Mouse (Mus musculus) limb, embryonic 12.5 days (tissue): ENCODE data around the gene Olfr156. TPM values are rescaled to one million over a fixed set of nuclear protein-coding genes. Genes with fewer than 3 reads are reported as not detected.
"Not testable (repeated sequence)": the region's sequence is repeated elsewhere in the genome, so short reads cannot be mapped to it uniquely, and the experiment has no call there.

Experiments used
- ATAC-seq: fragments of 200-750 bp; cut with Nextera tagmentation; 2 replicates; pipeline ENCODE4 v1.8.0; 2017; ENCODE audit warnings: low read depth, moderate TSS enrichment; ENCODE audit not compliant: insufficient number of reproducible peaks, insufficient read depth, low FRiP score, low TSS enrichment
- H3K27ac ChIP-seq: fragments of 300-500 bp; sonication (generic); 2 replicates; pipeline ENCODE4 v1.5.1; 2016; ENCODE audit warnings: mild to moderate bottlenecking, moderate library complexity
- H3K27me3 ChIP-seq: fragments of 300-500 bp; sonication (generic); 2 replicates; pipeline ENCODE4 v1.6.1; 2016; ENCODE audit warnings: mild to moderate bottlenecking, moderate library complexity
- H3K36me3 ChIP-seq: fragments of 300-500 bp; sonication (generic); 2 replicates; pipeline ENCODE4 v1.6.1; 2016; ENCODE audit warnings: mild to moderate bottlenecking, moderate library complexity
- H3K4me1 ChIP-seq: fragments of 300-500 bp; sonication (generic); replicated peaks from 2 replicates; pipeline ENCODE4 v1.6.1; 2016
- H3K4me2 ChIP-seq: fragments of 300-500 bp; sonication (generic); 2 replicates; pipeline ENCODE4 v1.6.1; 2016; ENCODE audit warnings: mild to moderate bottlenecking, moderate library complexity
- H3K4me3 ChIP-seq: fragments of 300-500 bp; sonication (generic); replicated peaks from 2 replicates; pipeline ENCODE4 v1.5.1; 2016; ENCODE audit warnings: mild to moderate bottlenecking
- H3K9ac ChIP-seq: fragments of 300-500 bp; sonication (generic); replicated peaks from 2 replicates; pipeline ENCODE4 v1.6.1; 2016; ENCODE audit warnings: mild to moderate bottlenecking, moderate library complexity
- H3K9me3 ChIP-seq: fragments of 300-500 bp; sonication (generic); 2 replicates; pipeline ENCODE4 v1.6.1; 2016; ENCODE audit warnings: mild to moderate bottlenecking, moderate library complexity
- WGBS: fragments of 180-500 bp; shearing (Covaris S2); methylation state at CpG from one replicate; pipeline ENCODE4 v1.1.7; 2016; 5-methylcytosine and 5-hydroxymethylcytosine counted together
- polyA plus RNA-seq: library from polyadenylated mRNA; unstranded; fragments of >200 nt; fragmentation: Nextera tagmentation; extraction: Ambion mirVana; gene quantifications from 2 replicates; pipeline ENCODE4 v1.2.1, GENCODE M21; 2016

The Olfr156 gene
- polyA plus RNA-seq, 1 experiment from 2014 or later = not detected

DNA sequence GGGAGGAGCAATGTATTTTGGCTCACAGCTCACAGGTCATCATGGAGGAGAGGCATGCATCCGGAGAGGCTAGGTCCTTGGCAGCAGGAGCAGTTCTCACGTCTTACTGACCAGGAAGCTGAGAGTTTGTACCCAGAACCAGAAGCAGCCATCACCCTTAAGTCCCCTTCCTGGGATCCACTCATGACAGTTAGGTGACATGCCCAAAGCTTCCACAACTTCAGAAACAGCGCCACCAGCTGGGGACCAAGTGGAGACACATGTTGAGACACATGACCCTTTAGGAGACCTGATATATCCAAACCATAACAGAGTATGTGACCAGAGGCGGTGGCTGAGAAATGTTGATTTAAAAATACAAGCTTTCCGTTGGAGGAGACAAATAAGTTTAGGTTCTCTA, 8.3 kb upstream of the Olfr156 start:
- WGBS = 73% methylated on average over 5 of the region's 5 CpGs
- no peak overlapping the region for H3K4me3 ChIP-seq
- no peaks in the 10 kb centered on the region for H3K27me3 ChIP-seq
- H3K27ac ChIP-seq = no peak overlapping the region
- H3K4me2 ChIP-seq = no peak overlapping the region
- H3K9me3 ChIP-seq = no peaks in the 10 kb centered on the region
- H3K9ac ChIP-seq = no peak overlapping the region
- H3K4me1 ChIP-seq = no peaks in the 10 kb centered on the region
- H3K36me3 ChIP-seq = no peaks in the 10 kb centered on the region
- no peak for ATAC-seq

DNA sequence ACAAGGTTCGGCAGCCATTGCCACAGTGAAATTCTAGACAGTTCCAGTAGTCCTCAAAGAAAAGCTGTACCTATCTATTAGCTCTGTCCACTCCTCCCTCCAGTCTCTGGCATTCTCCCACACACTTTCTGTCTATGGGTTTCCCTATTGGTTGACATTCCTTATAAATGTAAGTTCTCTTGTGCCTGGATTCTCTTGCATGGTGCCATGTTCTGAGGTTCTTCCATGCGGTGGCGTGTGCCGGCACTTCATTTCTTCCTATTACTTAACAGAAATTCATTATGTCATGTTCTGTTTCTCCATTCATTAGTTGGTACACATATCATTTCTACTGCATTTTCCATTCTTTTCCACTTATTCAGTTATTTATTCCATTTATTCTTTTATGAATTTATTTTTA, 5.1 kb upstream of the Olfr156 start:
- H3K36me3 ChIP-seq = no peaks in the 10 kb centered on the region
- ATAC-seq = no peak
- no peaks in the 10 kb centered on the region for H3K9me3 ChIP-seq
- H3K27ac ChIP-seq = no peak overlapping the region
- peaks cover 3% of the 10 kb centered on the region; the same call in 1 of the 2 replicates for H3K4me1 ChIP-seq
- 79% methylated on average over 4 of the region's 4 CpGs for WGBS
- H3K9ac ChIP-seq = no peak overlapping the region
- H3K27me3 ChIP-seq = no peaks in the 10 kb centered on the region
- H3K4me2 ChIP-seq = no peak overlapping the region
- no peak overlapping the region for H3K4me3 ChIP-seq

DNA sequence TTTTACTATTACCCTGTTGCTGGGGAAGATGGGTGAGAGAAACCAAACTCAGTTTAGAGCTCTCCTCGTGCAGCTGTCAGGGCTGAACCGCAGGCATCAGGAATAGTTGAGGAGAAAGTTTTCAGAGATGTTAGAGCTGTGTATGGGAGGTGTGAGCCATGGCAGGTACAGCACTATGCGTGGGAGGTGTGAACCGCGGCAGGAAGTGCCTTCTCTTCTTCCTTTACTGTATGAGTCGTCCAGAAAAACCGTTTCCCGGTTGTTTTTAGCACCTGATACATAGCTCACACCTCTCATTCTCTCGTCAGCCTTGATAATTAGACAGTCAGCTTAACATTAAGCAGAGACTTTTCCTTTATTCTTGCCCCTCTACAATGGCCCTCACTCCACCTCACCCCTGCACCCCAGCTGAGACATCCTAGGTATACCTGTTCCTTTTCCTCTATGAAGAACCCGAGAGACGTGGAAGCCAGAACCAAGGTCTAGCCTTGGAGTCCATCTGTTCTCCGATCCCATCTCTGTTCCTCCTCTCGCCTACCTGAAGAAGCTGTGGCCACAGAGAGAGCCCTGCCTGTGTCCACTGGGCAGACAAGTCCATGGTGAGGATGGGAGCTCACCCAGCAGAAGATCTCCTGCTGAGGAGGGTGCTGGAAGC, 672 bp downstream of the Olfr156 start:
- ATAC-seq = no peak
- Histone ChIP-seq H3K4me2 (no peak overlapping the region), H3K9ac (no peak overlapping the region), H3K4me1 (peaks cover 4% of the 10 kb centered on the region; the same call in 1 of the 2 replicates), H3K9me3 (no peaks in the 10 kb centered on the region), H3K27ac (no peak overlapping the region), H3K36me3 (no peaks in the 10 kb centered on the region), H3K27me3 (no peaks in the 10 kb centered on the region), H3K4me3 (no peak overlapping the region)
- WGBS = 78% methylated on average over 13 of the region's 13 CpGs

DNA sequence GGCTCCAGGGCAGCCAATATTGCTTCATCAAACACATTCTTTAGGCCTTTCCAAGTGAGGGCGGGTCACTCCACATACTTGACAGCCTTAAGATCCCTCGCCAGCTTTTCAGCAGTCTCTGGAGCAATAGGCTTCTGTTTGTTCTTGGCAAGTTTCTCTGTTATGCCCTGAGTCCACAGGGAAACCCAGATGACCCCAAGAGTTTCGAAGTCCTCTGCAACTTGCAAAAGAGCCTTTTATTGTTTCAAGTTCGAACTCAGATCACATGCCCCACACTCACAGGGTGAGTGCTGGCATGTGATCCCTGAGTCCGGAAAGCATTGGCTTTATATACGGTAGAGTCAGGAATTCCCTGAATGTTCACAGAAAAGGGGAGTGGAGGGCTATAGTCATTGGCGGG, 24.8 kb downstream of the Olfr156 start:
- WGBS = 69% methylated on average over 7 of the region's 7 CpGs
- Histone ChIP-seq H3K9ac (no peak overlapping the region), H3K9me3 (peaks cover 8% of the 10 kb centered on the region; the same call in 1 of the 2 replicates), H3K27ac (no peak overlapping the region), H3K27me3 (no peaks in the 10 kb centered on the region), H3K4me2 (no peak overlapping the region), H3K36me3 (no peaks in the 10 kb centered on the region), H3K4me1 (no peaks in the 10 kb centered on the region), H3K4me3 (no peak overlapping the region)
- ATAC-seq = no peak

DNA sequence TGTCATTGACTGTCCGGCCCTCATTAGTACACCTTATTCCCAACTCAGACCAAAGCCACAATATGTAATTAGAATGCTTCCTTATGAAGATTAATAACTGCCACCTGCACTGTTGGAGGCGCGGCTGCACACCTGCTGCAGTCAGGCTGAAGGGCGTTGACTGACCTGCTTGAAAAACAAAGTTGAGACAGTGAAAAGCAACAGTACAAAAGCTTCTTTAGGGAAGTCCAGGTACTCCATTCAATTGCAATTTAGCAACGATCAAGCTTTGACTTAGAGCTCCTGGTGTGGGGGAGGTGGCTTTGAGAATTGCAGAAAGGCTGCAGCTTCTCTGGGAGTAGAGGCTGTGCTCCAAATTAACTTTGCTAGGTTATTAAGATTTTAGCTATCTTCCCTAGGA, 27.9 kb downstream of the Olfr156 start:
- WGBS = 80% methylated on average over 5 of the region's 5 CpGs
- not testable (repeated sequence) for H3K9ac ChIP-seq, H3K4me3 ChIP-seq, H3K27ac ChIP-seq, H3K27me3 ChIP-seq, H3K36me3 ChIP-seq, ATAC-seq, H3K4me2 ChIP-seq, H3K4me1 ChIP-seq, H3K9me3 ChIP-seq

DNA sequence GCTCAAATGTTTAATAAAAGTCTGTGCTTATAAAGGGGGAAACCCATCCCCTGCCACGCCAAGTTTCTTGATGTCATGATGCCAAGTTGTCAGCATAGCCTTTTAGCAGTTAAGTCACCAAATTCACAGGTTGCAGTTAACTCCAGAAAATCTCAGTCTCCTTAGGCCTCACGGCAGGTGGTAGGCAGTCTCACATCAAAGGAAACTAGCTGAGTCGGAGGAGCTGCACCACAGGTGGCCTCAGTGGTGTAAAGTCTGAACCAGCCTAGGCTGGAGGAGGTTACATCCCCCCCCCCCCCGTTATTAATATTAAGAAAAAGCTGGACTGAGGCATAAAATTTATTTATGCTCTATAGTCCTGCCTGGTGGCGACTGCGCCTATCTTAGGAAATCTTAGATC, 28.4 kb downstream of the Olfr156 start:
- WGBS = 66% methylated on average over 6 of the region's 6 CpGs
- Histone ChIP-seq H3K4me1 (no peaks in the 10 kb centered on the region), H3K27ac (no peak overlapping the region), H3K27me3 (no peaks in the 10 kb centered on the region), H3K36me3 (no peaks in the 10 kb centered on the region), H3K9me3 (no peaks in the 10 kb centered on the region), H3K4me3 (no peak overlapping the region), H3K4me2 (no peak overlapping the region), H3K9ac (no peak overlapping the region)
- no peak for ATAC-seq

DNA sequence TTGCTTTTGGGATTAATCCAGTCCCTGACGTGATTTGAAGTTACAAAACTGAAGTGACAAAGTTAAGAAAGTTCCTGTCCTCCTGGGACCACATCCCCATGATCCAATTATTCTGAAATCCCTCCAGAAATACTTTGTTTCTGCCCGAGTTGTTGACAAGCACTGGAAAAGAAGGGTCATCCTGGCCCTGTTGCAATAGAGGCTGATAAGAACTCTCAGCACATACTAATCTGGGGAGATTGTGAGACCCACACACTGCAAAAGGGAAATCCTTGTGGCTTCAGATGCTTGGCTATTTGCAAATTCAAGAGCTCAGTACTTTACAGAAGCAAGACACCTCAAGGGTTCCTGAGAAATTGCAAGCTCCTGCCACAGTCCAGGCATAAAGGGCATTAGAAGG, 51.4 kb downstream of the Olfr156 start:
- Histone ChIP-seq H3K9ac (no peak overlapping the region), H3K4me3 (no peak overlapping the region), H3K4me1 (no peaks in the 10 kb centered on the region), H3K27me3 (no peaks in the 10 kb centered on the region), H3K36me3 (no peaks in the 10 kb centered on the region), H3K9me3 (no peaks in the 10 kb centered on the region), H3K4me2 (no peak overlapping the region), H3K27ac (no peak overlapping the region)
- 51% methylated on average over 2 of the region's 2 CpGs for WGBS
- ATAC-seq = no peak

DNA sequence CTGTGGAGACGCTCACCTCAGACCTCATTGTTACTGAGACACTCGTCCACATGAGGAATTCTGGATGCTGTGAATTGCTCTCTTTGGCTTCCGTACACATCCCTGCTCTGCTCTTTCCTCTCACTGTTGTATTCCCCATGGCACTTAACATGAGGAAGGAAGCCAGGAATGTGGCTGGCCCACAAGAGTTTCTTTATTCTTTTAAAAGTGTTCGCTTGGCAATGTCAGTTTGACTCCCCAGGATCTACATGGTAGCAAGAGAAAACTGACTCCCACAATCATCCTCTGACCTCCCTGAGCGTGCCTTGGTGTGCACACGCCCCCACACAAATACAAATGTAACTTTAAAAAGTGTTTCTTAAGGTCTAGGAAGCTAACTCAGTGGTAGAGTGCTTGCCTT, 52.1 kb downstream of the Olfr156 start:
- ATAC-seq = no peak
- Histone ChIP-seq H3K36me3 (no peaks in the 10 kb centered on the region), H3K9me3 (no peaks in the 10 kb centered on the region), H3K4me1 (no peaks in the 10 kb centered on the region), H3K27me3 (no peaks in the 10 kb centered on the region), H3K27ac (no peak overlapping the region), H3K4me3 (no peak overlapping the region), H3K9ac (no peak overlapping the region), H3K4me2 (no peak overlapping the region)
- 62% methylated on average over 6 of the region's 6 CpGs for WGBS

DNA sequence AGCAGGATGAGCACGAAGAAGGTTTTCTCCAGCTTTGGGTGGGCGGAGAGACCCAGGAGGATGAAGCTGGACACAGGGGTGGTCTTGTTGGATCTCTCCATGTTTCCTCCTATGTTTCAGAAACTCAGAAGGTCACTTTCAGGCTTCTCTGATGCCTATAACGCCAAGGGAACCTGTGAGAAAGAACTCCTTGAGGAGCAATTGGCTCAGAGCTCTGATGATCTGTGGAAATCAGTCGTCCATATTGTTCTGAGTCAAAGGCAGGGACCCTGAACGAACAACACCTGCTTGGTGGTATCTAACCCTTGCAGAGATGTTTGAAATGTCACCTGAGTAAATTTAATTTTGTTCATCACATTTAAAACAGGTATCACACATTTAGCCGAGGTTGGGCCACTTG, 52.8 kb downstream of the Olfr156 start, which contains the start of gene Olfr159:
Olfr159 (minus strand) TSS at position 101 of the 400 bp plus-strand sequence.
- Histone ChIP-seq H3K36me3 (no peaks in the 10 kb centered on the region), H3K4me2 (no peak within 1 kb of the TSS), H3K4me3 (no peak within 1 kb of the TSS), H3K9me3 (no peaks in the 10 kb centered on the region), H3K27ac (no peak within 1 kb of the TSS), H3K27me3 (no peaks in the 10 kb centered on the region), H3K9ac (no peak within 1 kb of the TSS), H3K4me1 (no peaks in the 10 kb centered on the region)
- ATAC-seq = no peak
- WGBS = 80% methylated on average over 6 of the region's 6 CpGs

Other genes starting within 250 kb of the Olfr156 start
- gene Rgp1, start 245.2 kb downstream of the Olfr156 start, polyA plus RNA-seq = 36.6 and 42.5 TPM in 2 replicates
- gene Gba2, start 245.0 kb downstream of the Olfr156 start, polyA plus RNA-seq = 32.0 and 34.7 TPM in 2 replicates
- gene Msmp, start 239.4 kb downstream of the Olfr156 start, polyA plus RNA-seq = 2.1 TPM in 1 of 2 replicates, not detected in the other
- 14.4 and 17.9 TPM in 2 replicates for gene Npr2, start 192.0 kb downstream of the Olfr156 start, polyA plus RNA-seq
- 0.95 and 0.99 TPM in 2 replicates for gene Spag8, start 170.3 kb downstream of the Olfr156 start, polyA plus RNA-seq
- 78.7 and 87.6 TPM in 2 replicates for gene Hint2, start 167.4 kb downstream of the Olfr156 start, polyA plus RNA-seq
- 5.6 and 6.6 TPM in 2 replicates for gene Tmem8b, start 154.9 kb downstream of the Olfr156 start, polyA plus RNA-seq
- 2.8 and 3.6 TPM in 2 replicates for gene Fam221b, start 154.8 kb downstream of the Olfr156 start, polyA plus RNA-seq
- 0.08 TPM in 1 of 2 replicates, not detected in the other for gene Olfr70, start 123.1 kb downstream of the Olfr156 start, polyA plus RNA-seq
- gene Olfr71, start 113.6 kb downstream of the Olfr156 start, polyA plus RNA-seq = not detected in 2 replicates
- gene Hrct1, start 96.7 kb downstream of the Olfr156 start, polyA plus RNA-seq = 0.38 and 0.72 TPM in 2 replicates
- 0.20 and 0.28 TPM in 2 replicates for gene Spaar, start 93.9 kb downstream of the Olfr156 start, polyA plus RNA-seq
- not detected in 2 replicates for gene Olfr159, start 52.9 kb downstream of the Olfr156 start, polyA plus RNA-seq
- 0.12 TPM in 1 of 2 replicates, not detected in the other for gene Olfr157, start 16.3 kb upstream of the Olfr156 start, polyA plus RNA-seq
- not detected in 2 replicates for gene Olfr155, start 27.7 kb upstream of the Olfr156 start, polyA plus RNA-seq
- 26.9 and 33.1 TPM in 2 replicates for gene Reck, start 51.6 kb upstream of the Olfr156 start, polyA plus RNA-seq
- 86.2 and 89.9 TPM in 2 replicates for gene Glipr2, start 133.5 kb upstream of the Olfr156 start, polyA plus RNA-seq
- not detected in 2 replicates for gene Ccin, start 159.6 kb upstream of the Olfr156 start, polyA plus RNA-seq
- 241 and 247 TPM in 2 replicates for gene Clta, start 180.6 kb upstream of the Olfr156 start, polyA plus RNA-seq